Mouse (Mus musculus): ENCODE data around the gene Adam20.
"Not testable (repeated sequence)": the region's sequence is repeated elsewhere in the genome, so short reads cannot be mapped to it uniquely, and the experiment has no call there.

Adam20 gene

DNA sequence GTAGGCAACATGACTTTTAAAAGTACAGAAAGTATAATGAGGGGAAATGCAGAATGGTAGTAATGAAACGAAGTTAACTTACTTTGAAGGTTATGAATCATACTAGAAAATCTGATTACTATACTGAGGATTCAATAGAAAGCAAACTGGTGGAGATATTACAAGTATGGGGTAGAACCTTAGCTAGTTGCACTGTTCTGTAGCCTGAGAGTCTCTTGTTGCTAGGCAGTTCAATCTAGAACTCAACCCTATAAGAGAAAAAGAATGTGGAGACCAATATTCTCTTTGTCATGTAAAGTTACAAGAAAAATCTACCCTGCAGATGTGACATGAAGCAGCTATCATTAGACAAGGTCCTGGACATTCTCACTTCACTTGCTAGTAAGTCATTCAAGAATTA lies at the start of gene Adam20:
TSS of gene Adam20 (plus strand) at position 301 of the 400 bp plus-strand sequence.
- not testable (repeated sequence) for DNase-seq

DNA sequence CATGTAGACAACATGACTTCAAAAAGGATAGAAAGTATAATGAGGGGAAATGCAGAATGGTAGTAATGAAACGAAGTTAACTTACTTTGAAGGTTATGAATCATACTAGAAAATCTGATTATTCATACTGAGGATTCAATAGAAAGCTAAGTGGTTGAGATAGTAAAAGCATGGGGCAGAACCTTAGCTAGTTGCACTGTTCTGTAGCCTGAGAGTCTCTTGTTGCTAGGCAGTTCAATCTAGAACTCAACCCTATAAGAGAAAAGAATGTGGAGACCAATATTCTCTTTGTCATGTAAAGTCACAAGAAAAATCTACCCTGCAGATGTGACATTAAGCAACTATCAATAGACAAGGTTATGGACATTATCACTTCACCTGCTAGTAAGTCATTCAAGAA lies 41.2 kb upstream of the Adam20 start, which contains the start of gene Adam25:
TSS of gene Adam25 (plus strand) at position 301 of the 400 bp plus-strand sequence.
- not testable (repeated sequence) for DNase-seq

DNA sequence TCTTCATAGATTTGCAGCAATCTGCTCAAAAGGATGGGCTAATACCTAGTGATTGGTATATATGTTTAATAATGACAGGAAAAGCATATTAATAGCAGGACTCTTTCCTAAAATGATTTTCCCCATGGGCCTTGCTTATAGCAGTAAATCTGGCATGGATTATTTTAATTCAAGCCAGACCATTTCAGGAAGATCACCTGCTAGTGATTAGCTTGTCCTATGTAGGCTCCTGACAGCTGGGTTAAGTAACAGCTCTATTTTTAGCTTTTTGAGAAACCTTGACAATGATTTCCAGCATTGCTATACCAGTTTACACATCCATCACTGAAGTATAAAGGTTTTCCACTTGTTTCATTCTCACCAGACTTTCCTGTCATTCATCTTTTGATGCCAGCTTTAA lies 9.8 kb upstream of the Adam20 start:
- DNase-seq = no peak

DNA sequence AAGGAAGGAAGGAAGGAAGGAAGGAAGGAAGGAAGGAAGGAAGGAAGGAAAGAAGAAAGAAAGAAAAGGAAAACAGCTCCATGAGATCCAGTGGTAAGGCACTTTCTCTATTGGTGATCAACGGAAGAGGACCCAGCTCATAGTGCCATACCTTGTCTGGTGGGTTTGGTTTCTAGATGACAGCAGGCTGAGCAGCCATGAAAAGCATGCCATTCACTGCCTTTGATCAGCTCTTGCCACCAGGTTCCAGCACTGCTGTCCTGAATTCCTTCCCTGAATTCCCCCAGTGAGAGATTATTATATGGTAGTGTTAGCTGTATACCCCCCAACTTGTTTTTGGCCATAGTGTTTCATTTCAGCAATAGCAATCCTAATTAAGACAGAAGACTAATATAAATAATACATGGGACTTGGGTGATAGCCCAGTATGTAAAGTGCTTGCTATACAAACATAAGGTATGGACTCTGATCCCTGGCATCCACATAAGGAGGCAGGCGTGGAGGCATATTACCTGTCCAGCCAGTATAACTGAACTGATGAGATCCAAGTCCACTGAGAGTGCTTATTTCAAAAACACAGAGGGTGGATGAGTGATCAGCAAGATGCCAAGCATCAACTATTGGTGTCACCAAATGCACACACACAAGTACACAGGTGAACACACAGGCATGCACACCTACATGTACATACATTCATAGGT lies 10.5 kb downstream of the Adam20 start:
- no peak for DNase-seq

Data from thymus, postnatal 36 days (tissue).